Mouse (Mus musculus) small intestine, adult 2 months (tissue): ENCODE data around the gene Cluap1.

Experiments used
- CTCF ChIP-seq: fragments of 200-500 bp; IDR thresholded peaks from 2 replicates; pipeline ENCODE4 v1.5.1; 2012; ENCODE audit warnings: low read depth, mild to moderate bottlenecking, control low read depth, inconsistent platforms, low read length, moderate library complexity, mixed read lengths; ENCODE audit not compliant: insufficient replicate concordance, insufficient read length; ENCODE audit errors: extremely low read depth
- POLR2A ChIP-seq: fragments of 200-500 bp; IDR thresholded peaks from 2 replicates; pipeline ENCODE4 v1.6.1; 2012; ENCODE audit warnings: low read depth, mild to moderate bottlenecking, control low read depth, inconsistent platforms, low read length, moderate library complexity

GRCm38 (mm10) chr16:3896046-3896445 lies 12.6 kb upstream of the Cluap1 start:
- TF ChIP-seq CTCF (no peak), POLR2A (no peak)
